Mouse (Mus musculus): ENCODE measurements around the gene Pepd.

Pepd gene

GRCm38 (mm10) chr7:35058329-35058728 lies 146.2 kb downstream of the Pepd start:
- DNase-seq = no peak

GRCm38 (mm10) chr7:35059467-35059866 lies 147.3 kb downstream of the Pepd start:
- no peak for DNase-seq

- DNase-seq = no peak
These were observed 152.4 kb downstream of the Pepd start for GRCm38 (mm10) chr7:35064286-35065258.

- DNase-seq = no peak
These were observed 153.8 kb downstream of the Pepd start for GRCm38 (mm10) chr7:35065958-35066357.

GRCm38 (mm10) chr7:35066640-35067212 lies 154.5 kb downstream of the Pepd start:
- no peak for DNase-seq

- DNase-seq = no peak
These were observed 164.5 kb downstream of the Pepd start for GRCm38 (mm10) chr7:35076645-35077044.

GRCm38 (mm10) chr7:35080843-35081338 lies 168.7 kb downstream of the Pepd start:
- DNase-seq = no peak

- no peak for DNase-seq
These were observed 169.4 kb downstream of the Pepd start for GRCm38 (mm10) chr7:35081406-35082104.

GRCm38 (mm10) chr7:35084565-35085360 lies 172.6 kb downstream of the Pepd start:
- DNase-seq = no peak

- DNase-seq = no peak
These were observed 174.2 kb downstream of the Pepd start for GRCm38 (mm10) chr7:35086271-35086861.

GRCm38 (mm10) chr7:35090550-35090949 lies 178.4 kb downstream of the Pepd start:
- DNase-seq = no peak
